29 mouse cellular contexts compared by ENCODE assay signal in the genomic region with DNA sequence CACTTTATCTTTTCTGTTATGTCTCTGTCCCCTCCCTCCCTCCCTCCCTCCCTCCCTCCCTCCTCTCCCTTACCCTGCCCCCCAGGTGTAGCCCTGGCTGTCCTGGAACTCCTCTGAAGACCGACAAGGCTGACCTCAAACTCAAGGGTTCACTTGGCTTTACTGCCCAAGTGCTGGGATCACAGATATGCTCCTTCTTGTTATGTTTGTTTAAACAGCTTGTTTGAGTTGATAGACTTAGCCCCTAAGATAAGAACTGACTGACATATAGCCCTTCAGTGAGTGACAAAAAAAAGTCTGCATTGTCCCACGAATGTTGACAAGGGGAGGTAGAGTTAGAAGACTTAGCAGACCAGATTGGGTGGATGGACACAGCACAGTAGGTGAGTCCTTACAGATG. TPM values are rescaled to one million over a fixed set of nuclear protein-coding genes. Genes with fewer than 3 reads are reported as not detected.
DNase-seq lines count a peak whose midpoint lies in the region; ATAC-seq and TF ChIP-seq lines count a peak whose summit lies in the region.
"Had no signal": no experiment of that assay in that cellular context is flagged by ENCODE, and none has a peak within 500 bp of the region (broad histone marks: within the 10 kb centered on the region; RNA-seq: fewer than 3 reads in every experiment).

No protein-coding gene starts in this region.

- peaks cover 12% of the 10 kb centered on the region for H3K4me1 ChIP-seq in liver, embryonic 13.5 days (replicated peaks)
- H3K4me1 ChIP-seq in liver, embryonic 11.5 days (replicated peaks; ENCODE audit: control insufficient read depth, insufficient read depth, low read length), result 0 out of 2 replicates have a peak, but pooled peaks cover 6% of the 10 kb centered on the region
- no peaks in the 10 kb centered on the region for H3K4me1 ChIP-seq in intestine, embryonic 15.5 days (replicated peaks)
- H3K4me1 ChIP-seq: embryonic facial prominence, embryonic 10.5 days; embryonic facial prominence, embryonic 13.5 days; forebrain, embryonic 15.5 days; hindbrain, embryonic 12.5 days had no signal

- no peak overlapping the region for H3K4me3 ChIP-seq in liver, embryonic 13.5 days (replicated peaks)
- no peak overlapping the region for H3K4me3 ChIP-seq in liver, embryonic 11.5 days (ENCODE audit: low read depth, low read length)
- H3K4me3 ChIP-seq in intestine, embryonic 15.5 days (replicated peaks), result no peak overlapping the region
- no peak overlapping the region for H3K4me3 ChIP-seq in layer of hippocampus, adult 2 months
- H3K4me3 ChIP-seq: embryonic facial prominence, embryonic 10.5 days; embryonic facial prominence, embryonic 13.5 days; erythroblast, embryonic 14.5 days; forebrain, embryonic 12.5 days; forebrain, embryonic 15.5 days; heart, adult 2 months; heart, embryonic 10.5 days; heart, embryonic 13.5 days; hindbrain, embryonic 12.5 days; hindbrain, embryonic 15.5 days had no signal

- DNase-seq in liver, embryonic 13.5 days, result no peak
- no peak for DNase-seq in liver, embryonic 11.5 days (ENCODE audit: low spot score)
- DNase-seq in yolk sac, embryonic 10.5 days (ENCODE audit: low spot score), result peak; percentile 78
- DNase-seq in layer of hippocampus, adult 2 months (ENCODE audit: low spot score in 2 of 2), result no peak
- DNase-seq in layer of hippocampus, adult 18-20 months (ENCODE audit: low spot score in 2 of 2), result no peak
- no peak for DNase-seq in right cerebral cortex, postnatal 14 days
- DNase-seq: adrenal gland, postnatal 10 days; adrenal gland, postnatal 36 days; cerebellum, adult 11 months; cerebellum, adult 2 months; cerebellum, adult 9-11 months; cerebellum, postnatal 36 days; embryo, embryonic 11 days; gastrocnemius, postnatal 10 days; gastrocnemius, postnatal 36 days; heart, adult 2 months; heart, postnatal 14 days had no signal

- TF ChIP-seq CTCF in layer of hippocampus, adult 2 months (conservative IDR thresholded peaks at IDR 0.05), result no peak

- ATAC-seq in liver, embryonic 13.5 days (ENCODE audit: low read depth), result 0 out of 2 replicates have a peak, but pooled peaks have one; percentile 34
- ATAC-seq in liver, embryonic 11.5 days (replicated peaks; ENCODE audit: low FRiP score), result no peak
- ATAC-seq in intestine, embryonic 15.5 days, result peak; percentile 78
- peak; percentile 68 for ATAC-seq in megakaryocyte progenitor cell, adult 5-6 weeks (replicated peaks; ENCODE audit: poor library complexity)
- ATAC-seq: forebrain, embryonic 15.5 days; Patski had no signal

- no peak overlapping the region for H3K4me2 ChIP-seq in liver, embryonic 13.5 days
- no peak overlapping the region for H3K4me2 ChIP-seq in liver, embryonic 11.5 days
- H3K4me2 ChIP-seq in intestine, embryonic 15.5 days (replicated peaks), result no peak overlapping the region
- H3K4me2 ChIP-seq: embryonic facial prominence, embryonic 13.5 days; forebrain, embryonic 12.5 days; forebrain, embryonic 15.5 days; heart, embryonic 13.5 days; hindbrain, embryonic 12.5 days; hindbrain, embryonic 15.5 days had no signal

- no peaks in the 10 kb centered on the region for H3K27me3 ChIP-seq in liver, embryonic 13.5 days
- H3K27me3 ChIP-seq in liver, embryonic 11.5 days (replicated peaks; ENCODE audit: control insufficient read depth, insufficient read depth, low read length), result no peaks in the 10 kb centered on the region
- no peaks in the 10 kb centered on the region for H3K27me3 ChIP-seq in intestine, embryonic 15.5 days (replicated peaks)
- H3K27me3 ChIP-seq: embryonic facial prominence, embryonic 13.5 days; forebrain, embryonic 12.5 days; forebrain, embryonic 15.5 days; heart, embryonic 13.5 days; hindbrain, embryonic 12.5 days; hindbrain, embryonic 15.5 days; Patski had no signal

- H3K9me3 ChIP-seq in liver, embryonic 13.5 days (replicated peaks), result no peaks in the 10 kb centered on the region
- H3K9me3 ChIP-seq in liver, embryonic 11.5 days (ENCODE audit: control insufficient read depth, low read length), result no peaks in the 10 kb centered on the region
- H3K9me3 ChIP-seq in intestine, embryonic 15.5 days, result no peaks in the 10 kb centered on the region
- H3K9me3 ChIP-seq: embryonic facial prominence, embryonic 10.5 days; embryonic facial prominence, embryonic 13.5 days; forebrain, embryonic 12.5 days; forebrain, embryonic 15.5 days; heart, embryonic 10.5 days; heart, embryonic 13.5 days; hindbrain, embryonic 12.5 days; hindbrain, embryonic 15.5 days had no signal

- 6% methylated on average over 2 of the region's 2 CpGs for WGBS in liver, embryonic 13.5 days (ENCODE audit: insufficient replicate concordance)
- WGBS in liver, embryonic 11.5 days, result 11% methylated on average over 2 of the region's 2 CpGs
- 22% methylated on average over 2 of the region's 2 CpGs for WGBS in intestine, embryonic 15.5 days

- H3K27ac ChIP-seq in liver, embryonic 13.5 days, result no peak overlapping the region
- no peak overlapping the region for H3K27ac ChIP-seq in liver, embryonic 11.5 days (ENCODE audit: low read depth, low read length)
- no peak overlapping the region for H3K27ac ChIP-seq in intestine, embryonic 15.5 days
- H3K27ac ChIP-seq in layer of hippocampus, adult 2 months, result no peak overlapping the region
- H3K27ac ChIP-seq: embryonic facial prominence, embryonic 10.5 days; embryonic facial prominence, embryonic 13.5 days; forebrain, embryonic 12.5 days; forebrain, embryonic 15.5 days; heart, adult 2 months; heart, embryonic 10.5 days; heart, embryonic 13.5 days; hindbrain, embryonic 12.5 days; hindbrain, embryonic 15.5 days had no signal

- H3K36me3 ChIP-seq in liver, embryonic 13.5 days, result peaks cover 4% of the 10 kb centered on the region; the same call in 1 of the 2 replicates
- H3K36me3 ChIP-seq in liver, embryonic 11.5 days (ENCODE audit: control insufficient read depth, insufficient read depth, low read length), result no peaks in the 10 kb centered on the region; the same call in 1 of the 2 replicates
- H3K36me3 ChIP-seq in intestine, embryonic 15.5 days, result no peaks in the 10 kb centered on the region
- H3K36me3 ChIP-seq: forebrain, embryonic 15.5 days; hindbrain, embryonic 12.5 days; hindbrain, embryonic 15.5 days had no signal

- H3K9ac ChIP-seq in liver, embryonic 13.5 days, result no peak overlapping the region
- H3K9ac ChIP-seq in liver, embryonic 11.5 days (ENCODE audit: low read depth, low read length), result no peak overlapping the region
- H3K9ac ChIP-seq in intestine, embryonic 15.5 days, result no peak overlapping the region
- H3K9ac ChIP-seq: embryonic facial prominence, embryonic 13.5 days; forebrain, embryonic 12.5 days; forebrain, embryonic 15.5 days; heart, embryonic 13.5 days; hindbrain, embryonic 12.5 days; hindbrain, embryonic 15.5 days had no signal

RNA-seq across cellular contexts. Expression of gene Abl1, which starts 18.4 kb away (rescaled TPM):
- 6.2 and 7.5 TPM in 2 replicates for polyA plus RNA-seq in liver, embryonic 13.5 days (2015; fragmentation: Nextera tagmentation; extraction: Ambion mirVana)
- polyA plus RNA-seq in liver, embryonic 11.5 days (2014; fragmentation: Nextera tagmentation; extraction: Ambion mirVana), result 26.7 and 28.9 TPM in 2 replicates
- polyA plus RNA-seq in intestine, embryonic 15.5 days (2015; fragmentation: Nextera tagmentation; extraction: Ambion mirVana), result 31.2 and 31.3 TPM in 2 replicates
- 25.1 and 32.6 TPM in 2 replicates for total RNA-seq in megakaryocyte progenitor cell, adult 5-6 weeks (2015)
- 20.0 and 24.3 TPM in 2 replicates for total RNA-seq in megakaryocyte progenitor cell, adult 5-6 weeks (2017)
- total RNA-seq in layer of hippocampus, adult 2 months (2021), result 10 to 100 TPM; 44.1 to 44.7 TPM
- 10 to 100 TPM; 42.5 to 46.0 TPM for total RNA-seq in layer of hippocampus, adult 18-20 months (2021)

RNA-seq across cellular contexts. Expression of gene Exosc2, which starts 36.0 kb away (rescaled TPM):
- polyA plus RNA-seq in liver, embryonic 13.5 days (2015; fragmentation: Nextera tagmentation; extraction: Ambion mirVana), result 51.2 and 53.7 TPM in 2 replicates
- 86.0 and 96.1 TPM in 2 replicates for polyA plus RNA-seq in liver, embryonic 11.5 days (2014; fragmentation: Nextera tagmentation; extraction: Ambion mirVana)
- 63.1 and 69.3 TPM in 2 replicates for polyA plus RNA-seq in intestine, embryonic 15.5 days (2015; fragmentation: Nextera tagmentation; extraction: Ambion mirVana)
- 46.7 and 48.2 TPM in 2 replicates for total RNA-seq in megakaryocyte progenitor cell, adult 5-6 weeks (2015)
- total RNA-seq in megakaryocyte progenitor cell, adult 5-6 weeks (2017), result 74.1 and 74.6 TPM in 2 replicates
- total RNA-seq in layer of hippocampus, adult 2 months (2021), result 10 to 100 TPM; 23.2 to 25.2 TPM
- 10 to 100 TPM; 21.8 to 22.3 TPM for total RNA-seq in layer of hippocampus, adult 18-20 months (2021)
